Comparison of ENCODE assay signal across 9 mouse cellular contexts in the genomic region with DNA sequence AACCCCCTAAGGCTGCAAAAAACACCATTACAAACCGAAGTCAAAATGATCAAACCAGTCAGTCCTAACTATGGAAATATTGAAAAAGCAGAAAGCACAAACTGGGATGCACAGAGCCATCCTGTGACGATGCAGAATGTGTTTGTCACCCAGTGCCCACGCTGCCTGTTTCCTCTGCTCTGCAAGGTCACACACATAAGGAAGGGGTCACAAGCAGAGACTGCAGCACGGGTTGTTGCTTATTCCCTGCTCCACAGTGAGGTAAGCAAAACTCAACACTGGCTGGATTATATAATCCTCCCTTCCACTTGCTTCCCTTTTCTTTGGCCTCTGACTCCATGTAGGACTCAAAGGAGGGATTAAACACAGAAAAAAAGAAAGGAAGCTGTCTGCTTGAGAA. TPM values are rescaled to one million over a fixed set of nuclear protein-coding genes. Genes with fewer than 3 reads are reported as not detected.
DNase-seq lines count a peak whose midpoint lies in the region; ATAC-seq and TF ChIP-seq lines count a peak whose summit lies in the region.
"Had no signal": no experiment of that assay in that cellular context is flagged by ENCODE, and none has a peak within 500 bp of the region (broad histone marks: within the 10 kb centered on the region; RNA-seq: fewer than 3 reads in every experiment).

No protein-coding gene starts in this region.

- H3K36me3 ChIP-seq in forebrain, embryonic 13.5 days (ENCODE audit: poor library complexity, severe bottlenecking): peaks cover 28% of the 10 kb centered on the region
- no peaks in the 10 kb centered on the region for H3K36me3 ChIP-seq in forebrain, embryonic 11.5 days (ENCODE audit: control insufficient read depth, insufficient read depth, low read length)
- H3K36me3 ChIP-seq in liver, embryonic 16.5 days (ENCODE audit: control insufficient read depth, insufficient read depth): peaks cover 8% of the 10 kb centered on the region

- H3K4me3 ChIP-seq in forebrain, embryonic 13.5 days: no peak overlapping the region
- H3K4me3 ChIP-seq in forebrain, embryonic 11.5 days (ENCODE audit: low read depth, low read length): no peak overlapping the region
- peak overlapping the region; percentile 38 for H3K4me3 ChIP-seq in bone marrow, adult 2 months (replicated peaks; ENCODE audit: control insufficient read depth, low read depth, low read length)
- H3K4me3 ChIP-seq in liver, embryonic 16.5 days (ENCODE audit: low read depth, low read length): peak overlapping the region; percentile 12; the same call in 1 of the 2 replicates

- no peak for TF ChIP-seq POLR2A in bone marrow, adult 2 months (IDR thresholded peaks at IDR 0.05; ENCODE audit: borderline replicate concordance, control insufficient read depth, low read depth, low read length)

- WGBS in forebrain, embryonic 13.5 days: 66% methylated on average over 4 of the region's 4 CpGs
- 75% methylated on average over 4 of the region's 4 CpGs for WGBS in forebrain, embryonic 11.5 days
- WGBS in bone marrow, adult 2 months: 14% methylated on average over 4 of the region's 4 CpGs
- 27% methylated on average over 4 of the region's 4 CpGs for WGBS in liver, embryonic 16.5 days (ENCODE audit: insufficient replicate concordance)

- TF ChIP-seq CTCF in bone marrow, adult 2 months (IDR thresholded peaks at IDR 0.05; ENCODE audit: control insufficient read depth, insufficient read depth, low read length): no peak

- H3K9me3 ChIP-seq in forebrain, embryonic 13.5 days (replicated peaks): no peaks in the 10 kb centered on the region
- H3K9me3 ChIP-seq in forebrain, embryonic 11.5 days (ENCODE audit: control insufficient read depth, low read length): no peaks in the 10 kb centered on the region
- no peaks in the 10 kb centered on the region for H3K9me3 ChIP-seq in liver, embryonic 16.5 days (replicated peaks; ENCODE audit: control insufficient read depth, low read length)

- H3K27me3 ChIP-seq in forebrain, embryonic 13.5 days: no peaks in the 10 kb centered on the region
- no peaks in the 10 kb centered on the region for H3K27me3 ChIP-seq in forebrain, embryonic 11.5 days (ENCODE audit: control insufficient read depth, insufficient read depth, low read length)
- no peaks in the 10 kb centered on the region for H3K27me3 ChIP-seq in liver, embryonic 16.5 days (ENCODE audit: control insufficient read depth, insufficient read depth, low read depth, low read length)

- ATAC-seq in forebrain, embryonic 13.5 days: no peak
- no peak for ATAC-seq in forebrain, embryonic 11.5 days (replicated peaks; ENCODE audit: low FRiP score)
- no peak for ATAC-seq in liver, embryonic 16.5 days (ENCODE audit: low read depth)

- no peak overlapping the region for H3K27ac ChIP-seq in forebrain, embryonic 13.5 days
- no peak overlapping the region for H3K27ac ChIP-seq in forebrain, embryonic 11.5 days (ENCODE audit: low read depth, low read length)
- H3K27ac ChIP-seq in bone marrow, adult 2 months (ENCODE audit: control insufficient read depth, insufficient read depth, low read depth, low read length, poor library complexity): no peak overlapping the region
- H3K27ac ChIP-seq in liver, embryonic 16.5 days (ENCODE audit: low read length): 0 out of 2 replicates have a peak overlapping the region, but pooled peaks have one; percentile 30

- H3K4me1 ChIP-seq in forebrain, embryonic 13.5 days: peaks cover 44% of the 10 kb centered on the region
- no peaks in the 10 kb centered on the region; the same call in 1 of the 2 replicates for H3K4me1 ChIP-seq in forebrain, embryonic 11.5 days (replicated peaks; ENCODE audit: control insufficient read depth, insufficient read depth, low read length)
- peaks cover 1% of the 10 kb centered on the region; the same call in 1 of the 2 replicates for H3K4me1 ChIP-seq in bone marrow, adult 2 months (ENCODE audit: control insufficient read depth, insufficient read depth, low read length)
- H3K4me1 ChIP-seq in liver, embryonic 16.5 days (ENCODE audit: control insufficient read depth, low read depth, low read length): peaks cover 33% of the 10 kb centered on the region

- no peak overlapping the region for H3K9ac ChIP-seq in forebrain, embryonic 13.5 days
- no peak overlapping the region for H3K9ac ChIP-seq in forebrain, embryonic 11.5 days (ENCODE audit: low read length)
- no peak overlapping the region; the same call in 1 of the 2 replicates for H3K9ac ChIP-seq in liver, embryonic 16.5 days (ENCODE audit: low read depth, low read length)

- peak overlapping the region; percentile 66 for H3K4me2 ChIP-seq in forebrain, embryonic 13.5 days
- H3K4me2 ChIP-seq in forebrain, embryonic 11.5 days (ENCODE audit: low read depth, low read length, severe bottlenecking): no peak overlapping the region
- H3K4me2 ChIP-seq in liver, embryonic 16.5 days (ENCODE audit: low read depth, low read length): peak overlapping the region; percentile 64

- DNase-seq in forebrain, embryonic 11.5 days (ENCODE audit: low spot score): no peak
- peak; percentile 60 for DNase-seq in kidney, adult 9 months
- DNase-seq in kidney, adult 8-10 months: no peak
- DNase-seq in layer of hippocampus, postnatal 14 days (ENCODE audit: low spot score in 2 of 2): no peak
- no peak for DNase-seq in left cerebral cortex, adult 9 months (ENCODE audit: low spot score in 2 of 2)
- DNase-seq: cerebellum, adult 8-10 months had no signal

RNA-seq across cellular contexts. Expression of a gene that starts 3.5 kb away (rescaled TPM):
- polyA plus RNA-seq in forebrain, embryonic 13.5 days (2015; fragmentation: Nextera tagmentation; extraction: Ambion mirVana): 450 and 508 TPM in 2 replicates
- 270 and 292 TPM in 2 replicates for polyA plus RNA-seq in forebrain, embryonic 11.5 days (2014; fragmentation: Nextera tagmentation; extraction: Ambion mirVana)
- 138 and 235 TPM in 2 replicates for polyA plus RNA-seq in bone marrow, adult 2 months (2011; ENCODE audit: insufficient read depth, insufficient read length, low replicate concordance, missing spikeins)
- 588 and 605 TPM in 2 replicates for polyA plus RNA-seq in liver, embryonic 16.5 days (2015; fragmentation: Nextera tagmentation; extraction: Ambion mirVana)
- total RNA-seq in layer of hippocampus, postnatal 14 days (2021): 100 to 1,000 TPM; 920 to 943 TPM

RNA-seq across cellular contexts. Expression of a gene that starts 55.9 kb away (rescaled TPM):
- polyA plus RNA-seq in forebrain, embryonic 13.5 days (2015; fragmentation: Nextera tagmentation; extraction: Ambion mirVana): 18.8 and 21.5 TPM in 2 replicates
- 37.3 and 37.4 TPM in 2 replicates for polyA plus RNA-seq in forebrain, embryonic 11.5 days (2014; fragmentation: Nextera tagmentation; extraction: Ambion mirVana)
- polyA plus RNA-seq in bone marrow, adult 2 months (2011; ENCODE audit: insufficient read depth, insufficient read length, low replicate concordance, missing spikeins): 21.3 and 27.0 TPM in 2 replicates
- polyA plus RNA-seq in liver, embryonic 16.5 days (2015; fragmentation: Nextera tagmentation; extraction: Ambion mirVana): 16.7 and 18.5 TPM in 2 replicates
- total RNA-seq in layer of hippocampus, postnatal 14 days (2021): 10 to 100 TPM; 42.5 to 44.9 TPM

Comparison
In these comparisons a context has a peak if more than half of its experiments do, and no peak if none do; other contexts are left out.
1. H3K4me3 ChIP-seq: peak in bone marrow, adult 2 months (single experiment) and liver, embryonic 16.5 days (single experiment); none in forebrain, embryonic 13.5 days (single experiment) and forebrain, embryonic 11.5 days (single experiment).